Mouse (Mus musculus): ENCODE data around the gene Dck.

DNA sequence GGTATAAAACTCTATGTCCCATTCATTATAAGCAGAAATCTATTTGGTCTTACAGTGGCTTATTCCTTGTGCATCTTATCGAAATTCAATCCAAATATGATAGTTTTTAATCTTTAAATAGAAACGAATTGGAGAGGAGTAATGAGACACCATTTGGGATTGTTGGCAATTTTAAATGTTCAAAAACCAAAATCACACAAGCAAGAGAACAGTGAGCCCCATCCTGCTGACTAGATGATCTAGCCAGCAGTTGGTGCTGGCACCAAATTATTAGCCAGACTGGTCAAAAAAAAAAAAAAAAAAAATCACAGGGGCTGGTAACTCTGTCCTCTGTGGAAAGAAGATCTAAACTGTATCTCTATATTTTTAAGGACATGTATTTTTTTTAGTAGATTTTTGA is 48.4 kb downstream of the Dck start:
- TF ChIP-seq CTCF (IDR thresholded peaks at IDR 0.05; ENCODE audit: low read depth): no peak
- no peak for TF ChIP-seq EP300 (IDR thresholded peaks at IDR 0.05; ENCODE audit: low read depth)

Data from heart, postnatal 0 days (tissue).